Mouse (Mus musculus) left cerebral cortex, postnatal 10 days (tissue): Measurements from ENCODE around the gene Abcf2. TPM values are rescaled to one million over a fixed set of nuclear protein-coding genes. Genes with fewer than 3 reads are reported as not detected.
A peak's percentile ranks its signal among the peaks of the same experiment; 100 is the strongest.

ENCODE experiments used
- DNase-seq, 2 experiments: peaks; one replicate each; pipeline ENCODE4 v3.0.0; 2021 to 2022; ENCODE audit warnings: low spot score in 2 of 2, mixed read lengths in 1 of 2; ENCODE audit errors: extremely low spot score in 1 of 2
- intact Hi-C: fragments of 180-260 bp; cut with DNase I; formaldehyde crosslinking; loops from one replicate; pipeline ENCODE4 v1.15.1; 2025
- total RNA-seq, 2 experiments: library from RNA; stranded (reverse); gene quantifications; 2 replicates each; pipeline ENCODE4 v1.2.3; 2021

Abcf2 gene
- total RNA-seq = 10 to 100 TPM; 56.0 to 58.9 TPM

DNA sequence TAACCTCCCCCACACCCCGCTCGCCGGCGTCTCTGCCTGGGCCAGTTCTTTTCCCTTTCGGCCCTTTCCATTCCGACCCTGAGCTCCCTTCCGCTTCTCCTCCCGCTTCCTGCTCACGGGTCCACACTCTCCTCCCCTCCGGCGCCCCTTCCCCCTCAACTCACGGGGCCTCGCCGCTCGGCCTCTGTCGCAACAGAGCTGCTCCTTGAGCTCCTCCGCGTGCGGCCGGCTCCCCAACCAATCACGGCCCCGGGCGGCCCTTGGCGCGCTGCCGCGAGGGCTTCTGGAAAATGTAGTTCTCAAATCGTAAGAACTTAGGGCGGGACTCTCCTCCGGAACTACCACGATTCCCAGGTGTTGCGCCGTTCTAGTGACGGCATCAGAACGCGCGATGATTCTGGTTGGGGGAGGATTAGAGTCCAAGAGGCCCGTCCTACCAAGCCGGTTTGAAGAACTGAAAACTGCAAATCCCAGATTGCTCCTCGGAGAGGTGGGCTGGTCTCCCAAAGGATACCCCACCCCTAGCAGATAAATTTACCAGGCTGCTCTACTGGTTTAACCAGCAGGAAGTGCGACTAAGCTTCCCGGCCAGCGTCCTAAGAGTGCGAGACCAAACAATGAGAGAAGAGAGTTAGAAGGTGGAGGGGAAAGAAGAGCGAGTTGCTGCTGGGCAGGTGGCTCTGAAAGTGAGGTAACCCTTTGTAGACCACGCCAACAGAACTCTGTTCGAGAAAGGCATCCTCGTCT lies at the start of gene Abcf2:
Gene Abcf2 (minus strand): TSS at position 285 of the 747 bp plus-strand sequence.
- peak; percentile 100 for DNase-seq
- intact Hi-C loops = no loop called here

DNA sequence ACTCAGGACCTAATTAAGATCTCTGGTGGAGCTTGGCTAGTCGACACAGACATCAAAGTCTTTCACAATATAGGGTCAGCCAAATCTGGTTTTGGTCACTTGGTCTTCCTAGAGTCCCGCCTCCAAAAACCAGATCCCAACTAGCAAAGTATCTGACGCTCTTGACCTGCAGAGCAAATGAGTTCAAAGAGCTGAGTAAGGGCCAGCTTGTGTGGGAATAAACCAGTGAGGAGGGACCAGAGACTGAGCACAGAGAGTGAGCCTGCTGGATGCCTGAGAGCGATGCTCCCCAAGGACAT lies 47.5 kb upstream of the Abcf2 start:
- no peak for DNase-seq
- intact Hi-C loops = no loop called here

DNA sequence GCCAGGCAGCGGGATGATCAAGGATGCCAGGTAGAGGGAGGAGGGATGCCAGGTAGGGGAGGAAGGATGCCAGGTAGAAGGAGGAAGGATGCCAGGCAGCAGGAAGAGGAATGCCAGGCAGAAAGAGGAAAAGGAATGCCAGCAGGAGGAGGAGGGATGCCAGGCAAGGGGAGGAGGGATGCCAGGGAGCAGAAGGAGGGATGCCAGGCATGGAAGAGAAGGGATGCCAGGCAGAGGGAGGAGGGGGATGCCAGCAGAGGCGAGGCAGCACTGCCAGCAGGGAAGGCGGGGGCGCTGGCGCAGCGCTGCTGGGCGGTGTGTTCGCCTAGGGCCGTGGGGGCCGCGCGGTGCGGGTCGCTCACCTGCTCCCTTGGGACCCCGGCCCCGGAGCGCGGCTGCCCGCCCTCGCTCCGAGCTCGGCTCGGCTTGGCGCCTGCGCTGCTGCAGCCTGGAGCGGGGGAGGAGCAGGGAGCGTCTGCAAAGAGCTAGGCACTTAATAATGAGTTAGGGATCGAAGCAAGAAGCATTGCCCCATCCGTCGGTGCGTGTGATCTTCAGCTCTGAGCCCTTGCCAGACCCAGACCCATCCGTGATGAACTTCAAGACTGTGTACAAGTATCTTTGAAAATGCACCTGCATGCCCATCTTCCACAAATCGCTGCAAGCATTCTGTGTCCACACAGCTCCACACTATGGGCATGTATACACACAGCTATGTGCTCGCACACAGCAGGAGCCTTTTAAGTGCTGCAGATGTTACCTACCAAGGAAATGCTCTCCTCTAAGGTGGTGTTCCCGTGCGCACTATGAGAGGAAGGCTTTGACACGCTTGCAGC lies 46.9 kb upstream of the Abcf2 start, which contains the start of gene Smarcd3:
Gene Smarcd3 (minus strand): TSS at position 426 of the 836 bp plus-strand sequence.
- intact Hi-C loops = no loop called here
- peak; percentile 66 to 79 for DNase-seq

DNA sequence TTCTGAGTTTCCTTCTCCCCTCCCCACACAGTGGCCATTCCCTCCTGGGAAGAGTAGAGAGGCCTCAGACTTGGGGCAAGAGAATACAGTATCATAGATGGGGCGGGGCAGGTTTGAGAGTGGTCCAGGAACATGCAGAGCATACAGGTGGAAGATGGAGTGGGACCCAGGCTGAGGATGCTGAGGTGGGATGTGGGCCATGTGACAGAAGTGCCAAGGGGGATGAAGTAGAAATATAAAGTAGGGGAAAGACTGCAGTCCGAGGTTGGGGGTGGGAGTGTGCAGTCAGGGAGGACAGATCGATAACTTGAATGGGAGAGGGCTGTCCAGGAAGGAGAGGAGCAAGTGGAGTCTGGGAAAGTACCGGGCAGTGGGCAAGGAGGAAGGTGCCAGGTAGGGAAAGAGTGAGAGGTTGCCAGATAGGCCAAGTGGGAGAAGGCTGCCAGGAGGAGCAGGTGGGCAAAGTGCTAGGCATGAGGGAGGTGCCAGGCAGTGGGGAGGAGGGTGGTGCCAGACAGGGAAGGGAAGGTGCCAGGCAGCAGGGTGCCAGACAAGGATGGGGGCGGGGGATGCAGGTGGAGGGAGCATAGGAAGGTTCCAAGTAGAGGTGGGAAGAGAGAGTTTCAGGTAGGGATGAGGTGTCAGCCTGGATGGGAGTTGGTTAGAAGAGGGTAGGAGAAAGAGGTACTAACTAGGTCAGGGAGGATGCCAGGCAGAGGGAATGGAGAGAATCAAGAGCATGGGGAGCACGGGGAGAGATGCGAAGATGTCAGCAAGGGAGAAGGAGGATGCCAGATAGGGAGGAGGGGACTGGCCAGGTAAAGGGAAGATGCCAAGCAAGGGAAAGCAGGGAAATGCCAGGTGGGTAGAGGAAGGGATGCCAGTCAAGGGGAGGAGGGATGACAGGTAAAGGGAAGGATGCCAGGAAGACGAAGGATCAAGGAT lies 46.0 kb upstream of the Abcf2 start:
- intact Hi-C loops = no loop called here

DNA sequence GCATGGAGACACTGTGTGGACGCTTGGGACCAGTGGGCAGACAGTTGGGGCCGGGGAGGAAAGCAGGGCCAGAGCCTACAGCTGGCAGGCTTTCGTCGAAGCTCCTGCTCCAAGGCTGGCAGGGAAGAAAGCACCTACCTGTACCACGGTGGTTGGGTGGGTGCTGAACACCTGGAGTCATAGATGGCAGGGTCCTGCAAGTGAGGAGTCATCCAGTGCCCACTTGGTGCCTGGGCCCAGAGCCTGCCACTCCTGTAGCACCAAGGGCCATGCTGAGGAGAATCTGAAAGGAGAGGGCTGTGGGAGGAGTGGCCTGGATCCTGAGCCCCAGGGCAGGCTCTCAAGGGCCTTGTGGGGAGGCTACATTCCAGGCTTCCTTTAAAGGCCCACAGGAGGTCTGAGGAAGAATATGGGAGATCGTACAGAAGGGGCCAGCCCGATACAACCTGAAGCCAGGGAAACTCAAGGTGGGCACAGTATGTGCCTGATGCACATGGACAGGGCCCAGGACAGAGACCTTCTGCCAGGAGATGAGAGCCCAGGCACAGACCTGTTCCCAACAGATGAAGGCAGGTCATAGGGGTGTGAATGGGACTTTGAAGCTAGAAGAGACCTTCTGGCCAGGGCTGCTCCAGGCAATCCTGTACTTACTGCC lies 45.2 kb upstream of the Abcf2 start:
- intact Hi-C loops = no loop called here
- DNase-seq = no peak

More for the DNA sequence above, 46.0 kb upstream of the Abcf2 start:
- peak in 1 of 2 experiments; percentile 55 for DNase-seq

DNA sequence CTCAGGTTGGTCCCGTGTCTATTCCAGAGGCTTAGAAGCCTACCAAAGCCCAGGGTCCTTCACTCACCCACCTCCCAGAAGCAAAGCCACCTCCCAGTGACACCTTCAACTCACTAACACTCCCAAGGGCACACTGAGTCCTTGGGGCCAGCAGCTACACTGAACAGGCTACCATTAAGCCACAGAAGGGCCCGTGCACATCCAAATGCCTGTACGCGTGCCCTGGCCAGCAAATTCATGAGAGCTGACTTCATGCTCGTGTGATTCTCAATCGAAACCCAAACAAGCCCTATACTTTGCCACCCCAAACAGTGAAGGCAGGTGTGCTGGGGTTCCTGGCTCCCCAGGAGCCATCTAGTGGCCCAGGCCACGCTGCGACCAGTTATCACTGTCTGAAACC lies 43.4 kb upstream of the Abcf2 start:
- intact Hi-C loops = no loop called here
- no peak for DNase-seq

DNA sequence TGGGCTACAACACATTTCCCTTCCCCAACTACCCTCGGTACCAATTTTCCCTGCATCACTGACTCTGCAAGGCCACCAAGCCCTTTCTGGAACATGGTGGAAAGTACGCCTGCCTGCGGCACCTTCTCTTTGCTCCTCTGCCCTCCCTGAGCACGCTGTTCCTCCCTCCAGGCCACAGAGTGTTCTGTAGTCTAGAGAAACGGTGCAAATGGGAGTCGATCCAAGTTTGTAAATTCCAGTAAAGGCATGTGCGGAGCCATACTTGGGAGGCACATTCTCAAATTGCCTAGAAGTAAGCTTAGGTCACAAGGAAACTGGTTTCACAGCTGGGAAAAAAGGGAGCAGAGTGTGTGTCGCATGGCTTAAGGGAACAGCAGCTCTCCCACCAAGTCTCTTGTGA lies 42.8 kb upstream of the Abcf2 start:
- DNase-seq = no peak
- intact Hi-C loops = no loop called here

DNA sequence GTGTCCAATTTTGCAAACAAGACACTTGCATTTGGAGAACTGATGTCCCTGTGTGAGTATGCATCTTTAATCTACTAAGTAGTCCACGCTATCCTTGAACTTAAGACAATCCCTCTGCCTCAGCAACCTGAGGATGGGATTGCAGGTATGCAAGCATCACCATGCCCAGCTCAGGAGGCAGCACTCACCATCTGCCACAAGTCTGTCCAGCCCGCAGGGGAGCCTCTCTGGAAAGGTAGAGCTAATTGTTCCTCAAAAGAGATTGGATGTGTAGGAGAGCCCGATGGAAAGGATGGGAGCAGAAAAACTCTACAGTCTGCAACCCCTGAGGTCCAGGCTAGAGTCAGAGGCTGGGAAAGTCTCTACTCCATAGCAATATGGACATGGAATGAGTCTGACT lies 41.7 kb upstream of the Abcf2 start:
- no peak for DNase-seq
- intact Hi-C loops = no loop called here

DNA sequence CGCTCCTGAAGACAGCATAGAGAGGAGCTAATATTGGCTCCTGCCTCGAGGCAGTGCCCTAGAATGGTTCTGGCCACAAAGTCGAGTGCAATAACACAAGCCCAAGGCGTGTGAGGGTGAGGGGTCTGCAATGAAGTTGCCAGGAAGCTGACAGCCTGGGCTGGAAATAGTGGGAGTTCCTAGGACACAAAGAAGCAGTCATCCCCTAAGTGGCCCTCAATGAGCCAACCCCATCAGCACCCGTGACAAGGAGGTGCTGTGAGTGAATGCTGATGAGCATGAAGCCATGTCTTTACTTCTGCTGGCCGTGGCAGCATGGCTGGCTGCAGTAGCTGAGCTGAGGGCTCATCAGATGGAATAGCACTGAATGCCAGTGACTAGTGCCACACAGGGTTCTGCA lies 37.8 kb upstream of the Abcf2 start:
- intact Hi-C loops = no loop called here
- DNase-seq = no peak

DNA sequence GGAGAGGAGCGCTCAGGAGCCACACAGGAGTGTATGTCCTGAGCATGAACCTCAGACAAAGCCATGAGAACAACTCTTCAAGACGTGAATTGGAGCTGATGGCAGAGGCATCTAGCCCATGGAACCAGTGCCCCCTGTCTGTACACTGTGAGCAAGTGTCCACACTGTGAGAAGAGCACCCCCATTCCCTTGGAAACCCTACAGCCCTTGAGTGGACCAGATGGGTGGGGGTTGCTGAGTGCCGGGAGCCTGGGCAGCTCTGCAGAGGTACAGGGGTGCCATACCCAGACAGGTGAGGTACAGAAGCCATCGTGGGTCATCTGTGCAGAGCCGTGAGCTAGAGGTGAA lies 35.0 kb upstream of the Abcf2 start:
- intact Hi-C loops = no loop called here

DNA sequence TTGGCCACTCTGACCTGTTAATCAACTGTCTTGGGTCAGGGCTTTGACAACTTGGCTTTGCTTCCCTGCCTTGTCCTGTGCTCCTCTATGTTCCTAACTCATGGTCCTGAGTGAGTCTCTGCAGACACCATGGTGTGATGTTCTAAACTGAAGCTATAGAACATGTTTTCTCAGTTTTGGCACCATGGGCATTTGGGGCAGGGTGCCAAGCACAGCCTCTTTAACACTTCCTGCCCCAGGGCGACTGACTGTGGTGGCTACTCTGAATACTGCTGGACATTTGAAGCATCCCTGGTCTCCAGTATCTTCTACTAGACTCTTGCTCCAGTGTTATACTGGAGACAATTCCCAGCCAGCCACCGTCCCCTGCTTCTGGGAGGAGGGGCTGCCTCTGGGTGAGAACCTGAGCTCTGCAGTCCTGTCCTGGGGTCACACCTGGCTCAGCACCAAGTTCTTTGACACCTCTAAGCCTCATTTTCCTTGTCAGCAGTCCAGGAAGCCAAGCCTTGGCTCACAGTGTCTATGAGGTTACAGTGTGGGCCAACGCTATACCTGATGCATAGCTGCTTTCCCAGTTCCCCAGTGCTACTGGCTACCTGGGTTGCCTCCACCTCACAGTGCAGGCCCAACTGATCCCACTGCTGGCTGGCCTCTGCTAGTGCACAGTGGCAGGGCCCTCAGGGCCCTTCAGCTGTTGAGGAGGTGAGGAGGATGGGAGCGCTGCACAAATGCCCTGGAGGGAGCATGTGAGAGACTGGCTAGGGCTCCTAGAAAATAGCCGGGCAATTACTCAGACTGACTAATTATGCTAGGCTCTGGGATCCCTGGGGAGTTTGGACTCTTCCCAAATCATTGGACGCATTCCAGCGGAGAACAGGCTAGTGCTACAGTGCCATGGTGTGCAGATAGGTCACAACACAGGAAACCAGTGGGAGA lies 34.4 kb upstream of the Abcf2 start:
- intact Hi-C loops = no loop called here
- peak in 1 of 2 experiments; percentile 51 for DNase-seq

More for the DNA sequence above, 35.0 kb upstream of the Abcf2 start:
- DNase-seq = no peak

DNA sequence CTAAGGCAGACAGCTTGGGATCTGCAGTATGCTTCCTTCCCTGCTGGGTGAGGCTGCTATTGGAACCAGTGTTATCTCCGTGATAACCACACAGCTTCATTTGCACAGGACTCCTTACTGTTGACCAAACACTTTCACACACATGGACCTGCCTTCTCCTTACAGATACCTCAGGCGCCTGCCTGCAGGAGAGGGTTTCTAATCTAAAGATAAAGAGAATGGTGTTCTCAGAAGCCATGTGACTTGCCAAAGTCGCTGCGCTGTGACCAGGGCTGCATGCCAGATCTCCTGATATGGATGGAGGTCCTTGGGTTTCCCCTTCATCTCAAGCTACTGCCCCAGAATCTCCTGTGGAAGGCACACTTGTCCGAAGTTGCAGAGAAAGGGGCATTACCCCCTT lies 32.1 kb upstream of the Abcf2 start:
- intact Hi-C loops = no loop called here
- no peak for DNase-seq

DNA sequence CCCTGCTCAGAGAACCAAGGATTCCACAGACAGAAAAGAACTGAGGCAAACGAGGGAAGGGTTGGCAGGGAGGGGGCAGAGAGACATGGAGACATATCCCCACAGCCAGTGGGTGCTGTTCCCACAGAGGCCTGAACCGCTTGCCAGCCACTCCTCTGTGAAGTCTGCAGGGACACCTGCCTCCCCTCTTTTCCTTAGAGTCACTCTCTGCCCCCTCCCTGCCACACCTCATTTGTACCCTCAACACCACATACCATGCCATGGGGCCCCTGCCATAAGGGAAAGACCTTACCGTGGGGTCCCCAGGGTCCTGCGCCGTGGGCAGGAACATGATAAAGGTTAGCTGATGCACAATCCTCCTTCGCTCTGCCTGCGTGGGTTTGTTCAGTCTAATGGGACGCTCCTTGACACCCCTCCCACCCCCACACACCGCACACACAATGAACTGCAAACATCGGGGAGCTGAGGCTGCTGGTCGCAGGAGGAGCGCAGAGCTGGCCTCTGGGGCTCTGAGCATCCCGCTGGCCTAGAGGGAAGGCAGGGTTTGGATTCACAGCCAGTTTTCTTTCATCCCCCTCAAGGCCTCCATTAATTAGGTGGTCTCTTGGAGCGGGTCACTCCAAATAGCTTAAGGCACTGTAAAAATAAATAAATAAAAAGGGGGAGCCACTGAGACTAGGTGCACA lies 28.9 kb upstream of the Abcf2 start:
- intact Hi-C loops = no loop called here
- DNase-seq = peak in 1 of 2 experiments; percentile 31

DNA sequence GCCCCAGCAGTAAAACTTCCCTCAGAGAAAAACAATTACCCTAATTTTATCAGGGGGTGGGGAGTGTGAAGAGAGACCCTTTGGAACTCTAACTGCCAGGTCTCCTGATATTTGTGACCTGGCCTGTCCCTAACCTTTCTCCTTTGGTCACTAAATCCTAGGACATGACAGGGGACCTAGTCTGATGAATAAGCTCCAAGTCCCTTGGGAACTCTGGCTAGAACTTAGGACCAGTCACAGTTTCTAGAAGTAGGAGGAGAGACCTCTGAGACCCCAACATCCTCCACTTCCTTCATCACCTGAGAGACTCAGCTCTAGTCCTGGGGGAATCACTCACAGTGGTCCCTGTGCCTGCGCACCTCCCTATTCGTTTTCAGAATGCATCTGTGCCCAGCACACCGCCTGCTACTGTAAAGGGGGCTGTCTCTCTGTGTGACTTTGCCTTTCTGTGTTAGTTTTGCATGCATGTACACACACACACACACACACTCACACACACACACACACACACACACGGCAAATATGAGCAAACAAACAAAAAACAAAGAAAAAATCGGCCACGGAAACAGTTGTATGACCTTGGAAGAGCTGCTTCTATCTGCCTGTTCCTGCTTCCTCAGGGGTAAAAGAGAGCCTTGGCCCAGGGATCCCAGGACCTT lies 28.2 kb upstream of the Abcf2 start:
- intact Hi-C loops = no loop called here
- no peak for DNase-seq

DNA sequence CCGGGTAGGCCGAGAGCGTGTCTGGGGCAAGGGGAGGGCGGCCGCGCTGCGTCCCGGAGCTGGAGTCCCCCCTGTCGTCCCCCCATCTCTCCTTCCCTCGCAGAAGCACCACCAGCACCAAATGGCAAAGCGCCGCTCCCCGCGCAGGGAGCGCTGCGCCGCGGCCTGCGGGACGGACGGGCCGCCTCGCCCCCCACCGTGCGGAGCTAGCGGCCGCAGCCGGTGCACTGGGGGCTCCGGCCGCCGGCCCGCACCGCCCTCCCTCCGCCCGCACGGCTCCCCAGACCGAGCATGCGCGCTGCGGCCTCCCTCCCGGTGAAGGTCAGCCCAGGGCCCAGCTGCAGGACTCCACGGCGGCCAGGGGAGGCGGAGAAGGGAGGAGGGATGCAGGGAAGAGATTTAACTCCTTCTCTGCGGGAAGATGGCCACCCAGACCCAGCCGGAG lies 27.4 kb upstream of the Abcf2 start:
- intact Hi-C loops = no loop called here

DNA sequence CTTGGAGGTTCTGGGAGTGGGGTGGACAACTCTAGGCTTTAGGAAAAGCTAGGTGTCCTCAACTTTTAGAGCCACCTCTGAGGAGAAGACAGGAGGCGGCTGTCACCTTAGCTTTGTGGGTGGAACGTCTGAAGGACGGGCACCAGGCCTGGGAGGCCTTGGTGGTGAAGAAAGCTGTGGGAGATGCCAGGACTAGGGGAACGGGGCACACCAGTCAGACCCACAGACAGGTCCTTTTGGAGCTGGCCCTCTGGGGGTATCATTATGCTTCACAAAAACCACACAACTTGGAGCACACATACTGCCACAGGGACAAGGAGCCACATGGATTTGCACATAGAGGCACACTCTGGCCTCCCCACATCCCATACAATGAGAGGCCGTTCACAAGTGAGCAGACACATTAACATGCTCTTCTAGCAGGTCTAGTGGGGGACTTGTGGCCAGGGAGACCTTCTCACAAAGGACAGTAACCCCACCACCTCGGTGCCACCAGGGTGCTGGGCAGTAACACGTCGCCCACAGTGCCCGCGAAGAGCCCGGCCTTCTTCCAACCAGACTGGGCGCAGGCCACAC lies 26.9 kb upstream of the Abcf2 start:
- intact Hi-C loops = no loop called here
- DNase-seq = peak in 1 of 2 experiments; percentile 23

More for the DNA sequence above, 27.4 kb upstream of the Abcf2 start:
- DNase-seq = peak in 1 of 2 experiments; percentile 92
